Mouse (Mus musculus) liver, embryonic 13.5 days (tissue): ENCODE data around the gene Cyth2. TPM values are rescaled to one million over a fixed set of nuclear protein-coding genes. Genes with fewer than 3 reads are reported as not detected.

Experiments used
- polyA plus RNA-seq: library from polyadenylated mRNA; unstranded; fragments of >200 nt; fragmentation: Nextera tagmentation; extraction: Ambion mirVana; gene quantifications from 2 replicates; pipeline ENCODE4 v1.2.1, GENCODE M21; 2015

Gene Cyth2
- polyA plus RNA-seq, 1 experiment from 2014 or later, result 36.1 TPM

Other genes starting within 250 kb of the Cyth2 start
- gene Bcat2, start 244.4 kb downstream of the Cyth2 start, polyA plus RNA-seq, result 44.1 and 45.4 TPM in 2 replicates
- not detected in 2 replicates for gene Fgf21, start 199.1 kb downstream of the Cyth2 start, polyA plus RNA-seq
- not detected in 2 replicates for gene Fut1, start 197.3 kb downstream of the Cyth2 start, polyA plus RNA-seq
- gene Izumo1, start 192.8 kb downstream of the Cyth2 start, polyA plus RNA-seq, result 0.10 TPM in 1 of 2 replicates, not detected in the other
- gene Rasip1, start 187.1 kb downstream of the Cyth2 start, polyA plus RNA-seq, result 2.4 and 2.5 TPM in 2 replicates
- 0.46 and 0.51 TPM in 2 replicates for gene Mamstr, start 174.6 kb downstream of the Cyth2 start, polyA plus RNA-seq
- gene Fut2, start 148.2 kb downstream of the Cyth2 start, polyA plus RNA-seq, result 0.05 and 0.06 TPM in 2 replicates
- not detected in 2 replicates for gene Ntn5, start 130.6 kb downstream of the Cyth2 start, polyA plus RNA-seq
- 0.07 TPM in 1 of 2 replicates, not detected in the other for gene Sec1, start 120.2 kb downstream of the Cyth2 start, polyA plus RNA-seq
- gene Car11, start 114.7 kb downstream of the Cyth2 start, polyA plus RNA-seq, result 0.34 and 0.44 TPM in 2 replicates
- gene Dbp, start 109.5 kb downstream of the Cyth2 start, polyA plus RNA-seq, result 0.43 and 0.64 TPM in 2 replicates
- 761 and 840 TPM in 2 replicates for gene Rpl18, start 99.1 kb downstream of the Cyth2 start, polyA plus RNA-seq
- gene Sphk2, start 96.6 kb downstream of the Cyth2 start, polyA plus RNA-seq, result 11.4 and 11.7 TPM in 2 replicates
- gene Fam83e, start 93.4 kb downstream of the Cyth2 start, polyA plus RNA-seq, result 0.37 and 0.47 TPM in 2 replicates
- gene Spaca4, start 88.8 kb downstream of the Cyth2 start, polyA plus RNA-seq, result not detected in 2 replicates
- gene Lmtk3, start 30.8 kb downstream of the Cyth2 start, polyA plus RNA-seq, result not detected in 2 replicates
- 0.45 and 0.68 TPM in 2 replicates for gene Sult2b1, start 29.9 kb downstream of the Cyth2 start, polyA plus RNA-seq
- gene Kcnj14, start 10.2 kb upstream of the Cyth2 start, polyA plus RNA-seq, result 0.12 and 0.23 TPM in 2 replicates
- gene Grwd1, start 16.4 kb upstream of the Cyth2 start, polyA plus RNA-seq, result 48.4 and 49.2 TPM in 2 replicates
- 22.9 and 23.8 TPM in 2 replicates for gene Kdelr1, start 58.2 kb upstream of the Cyth2 start, polyA plus RNA-seq
- gene Grin2d, start 63.8 kb upstream of the Cyth2 start, polyA plus RNA-seq, result 0.07 TPM in 2 replicates
- 0.76 and 0.86 TPM in 2 replicates for gene Syngr4, start 82.1 kb upstream of the Cyth2 start, polyA plus RNA-seq
- gene Tmem143, start 82.4 kb upstream of the Cyth2 start, polyA plus RNA-seq, result 3.6 and 3.8 TPM in 2 replicates
- gene Emp3, start 106.8 kb upstream of the Cyth2 start, polyA plus RNA-seq, result 49.0 and 61.6 TPM in 2 replicates
- 1.2 and 1.5 TPM in 2 replicates for gene Ccdc114, start 109.5 kb upstream of the Cyth2 start, polyA plus RNA-seq
- 4.5 and 4.8 TPM in 2 replicates for gene Abcc6, start 215.7 kb upstream of the Cyth2 start, polyA plus RNA-seq
- gene Nomo1, start 219.1 kb upstream of the Cyth2 start, polyA plus RNA-seq, result 30.8 and 34.2 TPM in 2 replicates